Mouse (Mus musculus): ENCODE data around the gene Gm11492.

DNA sequence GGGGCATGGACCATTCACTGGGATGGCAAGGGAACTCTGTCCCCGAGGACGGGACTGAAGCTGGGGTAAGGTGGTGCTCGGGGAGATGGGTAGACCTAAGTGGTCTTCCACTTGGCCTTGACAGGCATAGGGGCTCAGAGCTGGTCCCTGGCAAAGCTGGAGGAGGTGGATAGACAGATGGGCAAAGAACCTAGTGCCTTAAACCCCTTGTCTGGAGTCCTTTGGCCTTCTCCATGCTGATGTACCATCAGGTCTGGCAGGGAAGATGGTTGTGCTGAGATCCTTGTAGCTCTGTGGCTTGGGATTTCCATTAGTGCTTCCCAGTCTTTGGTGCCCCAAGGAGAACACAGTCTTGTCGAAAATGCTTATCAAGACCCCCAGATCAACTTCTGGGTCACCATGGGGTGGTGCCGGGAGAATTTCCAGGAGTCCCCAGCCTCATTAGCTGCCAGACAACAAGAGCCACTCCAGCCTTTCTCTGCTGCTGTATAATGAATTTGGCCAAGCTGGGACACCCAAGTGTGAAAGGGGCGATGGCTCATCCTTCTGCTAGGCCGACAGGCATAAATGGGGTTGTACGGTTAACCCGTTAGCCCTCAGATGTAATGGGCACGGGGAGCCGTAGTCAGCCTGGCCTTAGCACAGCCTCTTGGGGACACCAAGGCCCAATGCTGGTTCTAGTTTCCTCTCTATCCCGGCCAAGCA is 14.9 kb downstream of the Gm11492 start:
- TF ChIP-seq CTCF (IDR thresholded peaks at IDR 0.05 in 2 of 3, conservative IDR thresholded peaks at IDR 0.05 in 1 of 3; ENCODE audit: control insufficient read depth in 1 of 3, insufficient read depth in 1 of 3, low read depth in 2 of 3, low read length in 3 of 3, poor library complexity in 1 of 3, severe bottlenecking in 1 of 3): no peak
- no peak for TF ChIP-seq E2F4 (IDR thresholded peaks at IDR 0.05; ENCODE audit: borderline replicate concordance, low read depth, low read length)
- no peak for TF ChIP-seq NRF1 (IDR thresholded peaks at IDR 0.05; ENCODE audit: insufficient read depth, low read depth, low read length, poor library complexity, severe bottlenecking)
- TF ChIP-seq MXI1 (IDR thresholded peaks at IDR 0.05; ENCODE audit: low read depth, low read length): no peak
- TF ChIP-seq TCF12 (IDR thresholded peaks at IDR 0.05; ENCODE audit: low read depth, low read length): no peak

All from MEL (cell line).